Mouse (Mus musculus) brain, embryonic 14.5 days (tissue): ENCODE data around the gene Eef1b2.

ENCODE experiments used
- CTCF ChIP-seq: fragments of 200-500 bp; IDR thresholded peaks from 2 replicates; pipeline ENCODE4 v1.5.1; 2012; ENCODE audit warnings: inconsistent platforms, mild to moderate bottlenecking, moderate library complexity, borderline replicate concordance; ENCODE audit not compliant: insufficient read depth, insufficient read length; ENCODE audit errors: extremely low read depth
- POLR2A ChIP-seq: fragments of 200-500 bp; IDR thresholded peaks from 2 replicates; pipeline ENCODE4 v1.6.1; 2012; ENCODE audit warnings: mild to moderate bottlenecking, inconsistent platforms, borderline replicate concordance; ENCODE audit not compliant: poor library complexity, insufficient read depth, insufficient read length, severe bottlenecking; ENCODE audit errors: extremely low read depth

DNA sequence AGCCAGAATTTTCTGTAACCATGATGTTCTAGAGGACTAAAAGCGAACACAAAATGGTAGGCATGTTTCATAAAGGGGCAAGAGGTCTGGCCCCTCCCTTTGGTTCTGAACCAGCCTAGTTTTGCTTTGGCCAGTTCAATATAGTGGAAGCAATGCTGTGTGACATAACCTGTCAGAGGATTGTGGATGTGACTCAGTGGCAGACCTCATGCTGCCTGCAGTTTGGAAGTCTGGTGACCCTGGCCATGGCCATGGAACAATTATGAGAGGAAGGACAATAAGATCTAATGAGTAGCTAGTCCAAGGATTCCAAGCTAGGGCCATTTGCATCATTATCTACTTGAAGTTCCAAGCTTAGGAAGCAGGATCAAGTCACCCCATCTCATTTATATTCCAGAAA lies 4.9 kb downstream of the Eef1b2 start:
- TF ChIP-seq POLR2A (no peak), CTCF (no peak)
